Mouse (Mus musculus) E14TG2a.4 (cell line): ENCODE measurements around the gene Zg16.
A peak's percentile ranks its signal among the peaks of the same experiment; 100 is the strongest.

Source experiments
- H3K27me3 ChIP-seq: 2 replicates; pipeline ENCODE4 v1.6.1; 2014; ENCODE audit warnings: low read length, control low read depth; ENCODE audit not compliant: insufficient read depth
- H3K36me3 ChIP-seq: 2 replicates; pipeline ENCODE4 v1.6.1; 2014; ENCODE audit warnings: low read length, control low read depth; ENCODE audit not compliant: insufficient read depth
- H3K4me1 ChIP-seq: replicated peaks from 2 replicates; pipeline ENCODE4 v1.6.1; 2014; ENCODE audit warnings: low read depth, low read length, control low read depth
- H3K4me3 ChIP-seq: replicated peaks from 2 replicates; pipeline ENCODE4 v1.5.1; 2014; ENCODE audit warnings: mild to moderate bottlenecking, low read length
- H3K9me3 ChIP-seq: 2 replicates; pipeline ENCODE4 v1.6.1; 2014; ENCODE audit warnings: low read length, control low read depth
- CTCF ChIP-seq: conservative IDR thresholded peaks from 2 replicates; pipeline ENCODE4 v1.5.1; 2014; ENCODE audit warnings: low read length
- NANOG ChIP-seq: IDR thresholded peaks from 2 replicates; pipeline ENCODE4 v1.6.1; 2014; ENCODE audit warnings: borderline replicate concordance, low read length, mixed read lengths
- POU5F1 ChIP-seq: IDR thresholded peaks from 2 replicates; pipeline ENCODE4 v1.6.1; 2014; ENCODE audit warnings: low read length, borderline replicate concordance

The Zg16 gene

GRCm38 (mm10) chr7:127055026-127055585 lies 32.0 kb downstream of the Zg16 start:
- Histone ChIP-seq H3K4me3 (no peak overlapping the region), H3K27me3 (peaks cover 12% of the 10 kb centered on the region), H3K4me1 (peaks cover 6% of the 10 kb centered on the region; the same call in 1 of the 2 replicates), H3K9me3 (no peaks in the 10 kb centered on the region), H3K36me3 (no peaks in the 10 kb centered on the region)
- no peak for TF ChIP-seq NANOG
- no peak for TF ChIP-seq POU5F1
- no peak for TF ChIP-seq CTCF

GRCm38 (mm10) chr7:127041851-127042672 lies 45.1 kb downstream of the Zg16 start, which contains the start of gene Kif22:
Kif22 (minus strand) TSS chr7:127042471.
- no peak for TF ChIP-seq CTCF
- TF ChIP-seq POU5F1: no peak
- TF ChIP-seq NANOG: no peak
- no peaks in the 10 kb centered on the region for H3K27me3 ChIP-seq
- peaks cover 53% of the 10 kb centered on the region for H3K4me1 ChIP-seq
- H3K4me3 ChIP-seq: peak within 1 kb of the TSS; percentile 98
- H3K36me3 ChIP-seq: peaks cover 27% of the 10 kb centered on the region
- H3K9me3 ChIP-seq: no peaks in the 10 kb centered on the region

- Histone ChIP-seq H3K9me3 (no peaks in the 10 kb centered on the region), H3K4me1 (peaks cover 85% of the 10 kb centered on the region), H3K36me3 (peaks cover 85% of the 10 kb centered on the region), H3K4me3 (peak overlapping the region; percentile 29), H3K27me3 (no peaks in the 10 kb centered on the region)
- TF ChIP-seq POU5F1 (no peak), CTCF (no peak), NANOG (no peak)
Observed at GRCm38 (mm10) chr7:127031244-127031643, 55.9 kb downstream of the Zg16 start.

GRCm38 (mm10) chr7:127030172-127030571 lies 57.0 kb downstream of the Zg16 start:
- no peak overlapping the region for H3K4me3 ChIP-seq
- no peak for TF ChIP-seq POU5F1
- TF ChIP-seq CTCF: no peak
- no peak for TF ChIP-seq NANOG
- H3K4me1 ChIP-seq: peaks cover 75% of the 10 kb centered on the region
- H3K36me3 ChIP-seq: peaks cover 77% of the 10 kb centered on the region
- no peaks in the 10 kb centered on the region for H3K27me3 ChIP-seq
- no peaks in the 10 kb centered on the region for H3K9me3 ChIP-seq

GRCm38 (mm10) chr7:127027885-127028284 lies 59.2 kb downstream of the Zg16 start:
- H3K36me3 ChIP-seq: peaks cover 77% of the 10 kb centered on the region

GRCm38 (mm10) chr7:127026984-127027726 lies 60.0 kb downstream of the Zg16 start, which contains the start of gene Maz:
Maz (minus strand) TSS chr7:127027037.
- no peaks in the 10 kb centered on the region for H3K27me3 ChIP-seq
- peak within 1 kb of the TSS; percentile 94 for H3K4me3 ChIP-seq
- no peaks in the 10 kb centered on the region for H3K9me3 ChIP-seq
- H3K36me3 ChIP-seq: peaks cover 77% of the 10 kb centered on the region
- peaks cover 74% of the 10 kb centered on the region for H3K4me1 ChIP-seq
- no peak for TF ChIP-seq POU5F1
- TF ChIP-seq NANOG: no peak
- TF ChIP-seq CTCF: no peak

More at GRCm38 (mm10) chr7:127027885-127028284, 59.2 kb downstream of the Zg16 start:
- no peaks in the 10 kb centered on the region for H3K27me3 ChIP-seq
- H3K4me1 ChIP-seq: peaks cover 74% of the 10 kb centered on the region
- H3K9me3 ChIP-seq: no peaks in the 10 kb centered on the region
- TF ChIP-seq POU5F1: no peak
- no peak for TF ChIP-seq CTCF
- TF ChIP-seq NANOG: no peak
- H3K4me3 ChIP-seq: peak overlapping the region; percentile 86

GRCm38 (mm10) chr7:127026616-127026983 lies 60.5 kb downstream of the Zg16 start:
- H3K4me3 ChIP-seq: peak overlapping the region; percentile 94
- H3K9me3 ChIP-seq: no peaks in the 10 kb centered on the region
- no peaks in the 10 kb centered on the region for H3K27me3 ChIP-seq
- no peak for TF ChIP-seq POU5F1
- H3K4me1 ChIP-seq: peaks cover 74% of the 10 kb centered on the region
- H3K36me3 ChIP-seq: peaks cover 77% of the 10 kb centered on the region

GRCm38 (mm10) chr7:127026161-127026600 lies 60.9 kb downstream of the Zg16 start:
- peaks cover 74% of the 10 kb centered on the region for H3K36me3 ChIP-seq
- TF ChIP-seq POU5F1 (no peak), NANOG (no peak), CTCF (no peak)

More at GRCm38 (mm10) chr7:127026161-127026600, 60.9 kb downstream of the Zg16 start:
- Histone ChIP-seq H3K4me1 (peaks cover 74% of the 10 kb centered on the region), H3K27me3 (no peaks in the 10 kb centered on the region), H3K9me3 (no peaks in the 10 kb centered on the region), H3K4me3 (peak overlapping the region; percentile 94)
